Mouse (Mus musculus) kidney, adult 18-20 months (tissue): Measurements from ENCODE around the gene Scarb1.
A peak's percentile ranks its signal among the peaks of the same experiment; 100 is the strongest.
"Not testable (repeated sequence)": the region's sequence is repeated elsewhere in the genome, so short reads cannot be mapped to it uniquely, and the experiment has no call there.

Experiments used
- DNase-seq: peaks from one replicate; pipeline ENCODE4 v3.0.0; 2021

The Scarb1 gene

DNA sequence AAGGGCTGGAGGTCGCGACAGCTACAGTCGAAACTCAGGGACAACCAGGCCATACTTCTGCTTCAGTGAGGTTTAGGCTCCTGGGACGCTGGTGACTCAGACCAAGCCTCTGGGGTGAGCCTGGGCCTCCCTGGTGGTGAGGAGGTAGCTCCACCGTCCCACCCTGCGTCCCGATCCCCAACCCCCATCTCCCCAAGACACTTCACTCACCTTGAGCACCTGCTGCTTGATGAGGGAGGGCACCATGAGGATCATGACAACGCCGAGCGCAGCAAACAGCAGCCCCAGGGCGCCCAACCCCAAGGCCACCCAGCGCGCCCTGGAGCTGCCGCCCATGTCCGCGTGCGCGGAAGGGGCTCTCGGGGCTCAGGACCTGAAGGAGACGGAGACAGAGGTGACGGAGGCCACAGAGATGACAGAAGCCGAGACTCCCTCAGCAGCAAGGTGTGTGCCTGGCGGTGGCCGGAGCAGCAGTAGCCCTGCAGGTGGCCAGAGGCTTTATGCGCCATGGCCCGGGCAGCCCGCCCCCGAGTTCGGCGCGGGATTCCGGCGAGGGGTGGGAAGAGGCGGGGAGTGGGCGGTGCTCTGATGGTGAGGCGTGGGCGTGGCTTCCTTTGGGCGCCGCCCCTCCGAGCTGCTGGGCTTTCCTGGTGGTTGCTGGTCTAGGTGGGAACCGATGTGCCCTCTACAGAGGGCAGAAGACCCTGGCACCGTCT is at the start of gene Scarb1:
Gene Scarb1, minus strand, starts transcription at position 548 of the 716 bp plus-strand sequence.
- DNase-seq = peak; percentile 92

DNA sequence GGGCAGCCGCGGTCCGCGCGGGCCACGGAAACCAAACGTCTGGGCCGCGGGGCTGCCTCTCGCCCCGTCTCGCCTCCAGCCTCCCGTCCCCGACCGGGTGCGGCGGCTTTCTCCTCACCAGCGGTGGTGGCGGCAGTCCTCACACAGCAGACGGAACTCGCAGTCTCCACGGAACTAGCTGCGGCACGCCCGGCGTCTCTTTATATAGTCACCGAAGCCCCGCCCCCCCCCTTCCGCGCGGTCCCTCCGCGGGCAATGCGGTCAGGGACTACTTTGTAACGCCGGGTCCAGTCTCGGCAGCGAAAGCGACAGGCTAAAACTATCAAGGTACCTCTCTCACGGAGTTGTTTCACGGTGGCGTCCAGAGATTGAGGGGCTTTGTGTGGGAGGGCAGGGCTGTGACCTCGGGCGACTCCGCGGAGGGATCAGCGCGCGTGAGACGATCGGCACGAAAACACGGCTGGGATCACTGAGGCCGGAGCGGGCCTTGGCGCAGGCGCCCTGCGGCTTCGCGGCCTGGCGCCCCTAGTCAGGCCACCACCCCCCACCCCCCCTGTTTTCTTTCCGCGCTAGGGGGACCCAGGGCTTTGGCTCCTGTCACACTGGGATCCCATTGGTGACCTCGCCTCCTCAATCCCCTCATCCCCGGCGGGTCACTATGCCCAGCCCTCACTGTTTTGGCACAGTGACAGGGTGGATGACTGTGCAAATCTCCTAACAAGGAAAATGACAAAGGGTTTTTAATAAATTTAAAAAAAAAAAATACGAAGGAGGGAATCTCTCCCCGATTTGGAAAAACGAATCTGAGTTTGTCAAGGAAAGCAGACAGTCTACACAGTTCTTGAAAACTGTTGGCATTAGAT is 48.9 kb upstream of the Scarb1 start, which contains the start of gene Ubc:
Gene Ubc, minus strand, starts transcription at position 624 of the 863 bp plus-strand sequence.
- DNase-seq = peak; percentile 91

DNA sequence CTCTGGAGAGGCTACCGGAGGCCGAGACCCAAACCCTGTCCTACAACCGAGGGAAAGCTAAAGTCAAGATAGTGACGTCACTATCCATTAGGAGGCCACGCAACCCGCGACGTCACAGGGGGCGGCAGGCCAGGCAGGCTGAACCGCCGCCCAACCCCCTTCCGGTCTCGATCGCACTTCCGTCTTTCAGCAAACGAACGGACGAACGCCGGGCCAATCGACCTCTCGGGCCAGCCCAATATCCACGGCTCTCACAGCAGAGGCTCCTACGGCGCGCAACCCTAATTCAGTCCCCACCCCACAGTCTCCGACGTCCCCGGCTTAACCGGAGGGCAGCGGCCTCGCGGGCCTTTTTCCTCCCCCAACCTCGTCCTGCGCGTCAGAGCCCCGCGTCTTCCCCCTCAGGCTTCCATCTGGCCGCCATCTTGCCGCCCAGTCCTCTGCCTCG is 48.3 kb upstream of the Scarb1 start, which contains the start of gene Gm10382:
Gene Gm10382, plus strand, starts transcription at position 192 of the 448 bp plus-strand sequence.
- peak; percentile 89 for DNase-seq

DNA sequence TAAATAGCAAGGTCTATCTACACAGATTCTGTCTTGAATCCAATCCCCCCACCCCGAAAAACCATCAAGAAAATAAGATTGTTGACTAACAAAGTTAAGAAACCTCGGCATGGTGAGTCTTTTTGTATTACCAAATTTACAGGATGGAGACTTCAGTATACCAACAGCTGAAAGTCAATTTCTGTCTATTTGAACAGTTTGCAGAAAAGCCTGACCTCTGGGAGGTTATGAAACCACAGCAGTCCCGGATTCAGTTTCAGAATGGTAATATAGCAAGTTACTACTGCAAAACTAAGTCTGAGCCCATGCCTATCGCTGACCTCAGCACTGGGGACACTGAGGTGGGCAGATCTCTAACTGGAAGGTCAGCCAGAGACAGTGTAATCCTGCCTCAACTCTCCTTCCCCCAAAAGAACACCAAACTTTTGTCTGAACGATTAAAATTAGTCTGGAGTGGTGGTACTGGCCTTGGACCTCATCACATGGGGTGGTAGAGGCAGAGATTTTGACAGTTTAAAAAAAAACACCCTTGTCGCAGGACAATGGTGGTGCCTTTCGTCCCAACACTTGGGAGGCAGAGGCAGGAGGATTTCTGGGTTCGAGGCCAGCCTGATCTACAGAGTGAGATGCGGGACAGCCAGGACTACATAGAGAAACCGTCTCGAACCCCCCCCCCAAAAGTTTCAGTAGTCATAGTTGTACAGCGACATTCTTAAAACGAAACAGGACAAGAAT is 47.6 kb upstream of the Scarb1 start:
- no peak for DNase-seq

DNA sequence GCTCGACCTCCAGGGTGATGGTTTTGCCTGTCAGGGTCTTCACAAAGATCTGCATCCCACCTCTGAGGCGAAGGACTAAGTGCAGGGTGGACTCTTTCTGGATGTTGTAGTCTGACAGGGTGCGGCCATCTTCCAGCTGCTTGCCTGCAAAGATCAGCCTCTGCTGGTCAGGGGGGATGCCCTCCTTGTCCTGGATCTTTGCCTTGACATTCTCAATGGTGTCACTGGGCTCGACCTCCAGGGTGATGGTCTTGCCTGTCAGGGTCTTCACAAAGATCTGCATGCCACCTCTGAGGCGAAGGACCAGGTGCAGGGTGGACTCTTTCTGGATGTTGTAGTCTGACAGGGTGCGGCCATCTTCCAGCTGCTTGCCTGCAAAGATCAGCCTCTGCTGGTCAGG is 46.4 kb upstream of the Scarb1 start:
- not testable (repeated sequence) for DNase-seq

DNA sequence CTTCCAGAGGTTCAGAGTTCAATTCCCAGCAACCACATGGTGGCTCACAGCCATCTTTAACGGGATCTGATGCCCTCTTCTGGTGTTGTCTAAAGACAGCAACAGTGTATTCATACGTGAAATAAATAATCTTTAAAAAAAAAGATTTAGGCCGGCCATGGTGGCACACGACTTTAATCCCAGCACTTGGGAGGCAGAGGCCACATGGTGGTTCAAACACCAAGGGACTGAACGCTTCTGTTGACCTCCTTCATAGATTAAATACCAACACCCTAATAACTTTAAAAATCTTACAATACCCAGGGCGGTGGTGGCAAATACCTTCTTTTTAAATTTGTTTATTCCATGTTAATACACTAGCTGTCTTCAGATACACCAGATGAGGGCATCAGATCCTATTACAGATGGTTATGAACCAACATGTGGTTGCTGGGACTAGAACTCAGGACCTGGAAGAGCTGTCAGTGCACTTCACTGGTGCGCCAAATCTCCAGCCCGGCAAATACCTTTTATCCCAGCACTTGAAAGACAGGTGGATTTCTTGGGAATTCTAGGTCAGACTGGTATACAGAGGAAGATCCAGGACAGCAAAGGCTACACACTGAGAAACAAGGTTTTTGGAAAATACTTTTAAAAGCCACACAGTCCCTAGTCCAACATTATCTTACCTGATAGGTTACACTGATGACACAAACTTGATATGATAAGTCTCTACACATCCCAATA is 44.5 kb upstream of the Scarb1 start:
- DNase-seq = peak; percentile 21

DNA sequence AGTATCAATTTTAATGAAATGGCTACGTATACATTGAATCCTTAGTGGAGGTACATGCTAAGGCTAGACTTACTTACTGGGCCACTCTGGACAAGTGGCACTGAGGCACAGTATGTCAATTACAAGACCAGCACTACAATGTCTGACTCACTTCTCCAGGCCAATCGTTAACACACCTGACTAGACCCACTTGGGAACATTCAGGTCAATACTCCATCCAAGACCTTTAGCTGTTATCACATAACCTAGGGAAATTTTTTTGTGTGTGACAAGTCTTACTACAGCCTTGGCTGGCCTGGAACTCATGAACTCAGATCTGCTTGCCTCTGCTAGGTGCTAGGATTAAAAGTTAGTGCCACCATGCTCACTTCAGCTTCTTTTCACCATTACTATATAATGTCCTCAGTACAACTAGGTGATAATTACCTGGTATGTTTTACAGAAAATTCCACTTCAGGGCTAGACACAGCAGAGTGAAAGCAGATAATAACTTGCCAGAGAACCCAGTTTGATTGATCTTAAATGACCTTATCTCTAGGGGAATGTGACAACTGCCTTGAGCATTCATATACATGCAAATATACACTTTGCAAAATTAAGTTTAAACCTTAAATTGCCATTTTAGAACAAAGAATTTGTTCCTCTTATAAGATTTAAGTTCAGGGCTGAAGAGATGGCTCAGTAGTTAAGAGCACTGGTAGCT is 43.8 kb upstream of the Scarb1 start:
- peak; percentile 15 for DNase-seq

DNA sequence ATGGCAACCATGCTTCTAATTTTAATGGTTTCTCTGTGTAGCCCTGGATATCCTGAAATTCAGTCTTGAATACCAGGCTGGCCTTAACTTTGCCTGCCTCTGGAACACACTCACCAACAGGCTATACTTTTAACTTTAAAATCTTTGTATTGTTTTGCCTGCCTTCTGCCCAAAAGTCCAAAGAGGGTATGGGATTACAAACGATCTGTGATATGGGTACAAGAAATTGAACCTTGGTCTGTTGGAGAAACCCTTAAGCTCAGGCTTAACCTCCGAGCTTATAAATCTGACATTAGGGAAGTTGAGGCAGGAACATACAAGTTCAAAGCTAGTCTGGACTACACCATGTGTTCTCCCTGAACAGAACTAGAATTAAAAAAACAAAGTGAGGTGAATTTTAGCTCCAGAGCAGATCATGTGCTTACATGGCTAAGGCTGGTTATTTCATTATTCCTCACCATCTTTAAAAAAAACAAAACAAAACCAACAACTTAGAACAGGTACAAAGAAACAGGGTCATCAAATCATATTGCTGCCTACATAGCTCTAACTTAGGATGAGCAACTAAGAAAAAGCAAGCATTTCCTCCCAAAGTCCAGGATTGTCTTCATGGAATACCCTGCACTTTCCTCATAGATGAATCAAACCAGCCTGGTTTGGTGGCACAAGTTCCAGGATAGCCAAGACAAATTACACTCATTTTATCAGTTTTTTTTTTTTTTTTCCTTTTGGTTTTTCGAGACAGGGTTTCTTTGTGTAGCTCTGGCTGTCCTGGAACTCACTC is 42.9 kb upstream of the Scarb1 start:
- no peak for DNase-seq

DNA sequence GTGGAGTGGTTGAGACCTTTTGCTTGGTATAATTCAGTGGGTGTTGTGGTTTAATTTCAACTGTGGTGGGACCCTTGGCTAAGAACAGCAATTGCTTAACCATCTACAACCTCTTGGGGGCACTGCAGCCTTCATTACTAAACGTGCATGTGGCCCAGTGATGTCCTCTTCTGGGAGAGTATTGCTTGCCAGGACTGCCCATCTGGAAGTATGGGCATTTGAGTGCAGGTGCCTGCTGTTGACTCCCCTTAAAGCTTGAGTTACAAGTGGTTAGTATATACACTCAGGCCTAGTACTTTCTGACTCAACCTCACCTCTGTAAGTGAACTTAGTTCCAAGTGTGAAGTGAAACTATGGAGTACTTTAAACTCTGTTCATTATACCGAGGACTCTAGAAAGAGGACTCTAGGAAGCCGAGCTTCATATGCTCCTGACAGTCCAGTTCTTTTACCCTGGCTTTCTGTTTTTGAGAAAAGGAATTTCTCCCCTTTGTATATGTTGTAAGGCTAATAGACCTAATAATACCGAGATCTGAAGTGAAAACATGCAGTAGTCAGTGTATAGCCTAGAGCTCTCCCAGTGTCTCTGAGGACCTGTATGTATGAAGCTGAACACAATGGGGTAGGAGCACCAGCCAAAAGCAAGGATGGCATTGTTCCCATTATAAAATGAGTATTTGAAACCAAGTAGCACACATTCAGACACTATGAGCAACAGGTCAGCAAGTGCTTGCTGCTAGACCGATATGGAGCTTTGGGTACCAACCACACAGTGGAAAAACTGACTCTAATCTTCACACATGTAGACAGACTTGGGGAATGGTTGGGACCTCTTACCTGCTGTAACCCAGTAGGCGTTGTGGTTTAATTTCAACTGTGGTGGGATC is 42.0 kb upstream of the Scarb1 start:
- DNase-seq = peak; percentile 73

DNA sequence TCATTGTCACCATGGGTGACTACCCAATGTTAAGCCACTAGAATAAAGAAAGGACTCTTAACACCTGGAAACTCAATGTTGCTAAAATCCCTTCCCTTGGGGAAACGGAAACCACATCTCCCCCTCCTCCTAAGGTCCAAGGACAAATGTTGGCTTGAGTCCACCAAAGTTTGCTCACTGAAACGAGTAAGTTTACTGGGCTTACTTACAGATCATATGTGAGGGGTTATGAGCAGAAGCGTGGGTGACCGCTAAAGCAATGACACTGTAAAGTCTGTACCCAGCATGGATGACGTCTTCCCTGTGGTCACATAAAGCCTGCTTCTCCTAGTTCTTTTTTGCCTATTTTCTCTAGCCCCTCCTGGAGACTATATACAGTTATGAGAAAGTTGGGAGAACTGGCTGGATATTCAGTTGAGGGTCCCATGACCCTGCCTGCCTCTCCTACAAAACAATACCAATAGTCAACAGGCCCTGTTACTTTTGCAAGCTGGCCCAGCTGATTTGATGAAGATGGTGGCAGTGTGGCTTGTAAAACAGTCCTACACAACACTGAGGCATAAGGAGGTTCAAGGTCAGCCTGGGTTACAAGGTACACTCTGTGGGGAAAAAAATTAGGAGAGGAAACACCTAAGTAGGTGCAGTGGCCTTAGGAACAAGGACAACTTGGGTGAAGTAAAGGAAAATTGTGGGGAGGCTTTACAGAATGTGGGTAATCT is 41.2 kb upstream of the Scarb1 start:
- DNase-seq = no peak

DNA sequence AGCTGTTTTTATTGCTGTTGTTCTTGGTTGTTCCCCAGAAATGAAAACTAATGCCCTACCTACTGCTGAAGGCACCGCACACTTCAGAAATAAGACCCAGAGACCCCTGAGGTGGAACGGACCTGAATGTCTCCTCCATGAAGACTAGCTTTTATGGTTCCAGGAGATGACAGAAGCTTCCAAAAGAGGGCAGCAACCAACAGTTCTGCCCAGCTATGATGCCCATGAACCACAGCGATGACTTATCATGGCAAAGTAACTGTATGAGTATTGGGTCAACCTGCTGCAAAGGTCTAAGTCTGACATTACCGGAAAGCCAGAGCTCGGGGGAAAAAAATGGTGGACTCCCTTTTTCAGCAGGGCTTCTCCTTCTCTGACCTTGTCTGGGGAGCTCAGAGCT is 38.0 kb upstream of the Scarb1 start:
- DNase-seq = no peak

DNA sequence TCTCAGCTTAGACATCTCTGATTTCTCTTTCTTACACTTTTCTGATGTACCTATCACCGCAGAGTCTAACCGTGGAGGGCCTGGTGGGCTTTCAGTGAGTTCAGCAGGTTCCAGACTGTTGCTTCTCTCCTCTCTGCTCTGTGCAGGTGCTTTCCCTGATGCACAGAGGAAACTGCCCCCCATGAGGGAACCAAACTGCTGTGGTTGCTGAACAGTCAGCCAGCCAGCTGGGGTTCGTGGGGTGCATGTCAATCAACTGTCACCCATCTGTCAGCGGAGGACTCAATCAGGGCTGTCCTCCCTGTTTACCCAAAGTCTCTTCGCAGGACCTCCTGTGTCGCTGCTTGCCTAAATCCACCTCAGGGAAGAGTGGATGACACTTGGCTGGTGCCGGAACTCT is 36.3 kb upstream of the Scarb1 start:
- no peak for DNase-seq

DNA sequence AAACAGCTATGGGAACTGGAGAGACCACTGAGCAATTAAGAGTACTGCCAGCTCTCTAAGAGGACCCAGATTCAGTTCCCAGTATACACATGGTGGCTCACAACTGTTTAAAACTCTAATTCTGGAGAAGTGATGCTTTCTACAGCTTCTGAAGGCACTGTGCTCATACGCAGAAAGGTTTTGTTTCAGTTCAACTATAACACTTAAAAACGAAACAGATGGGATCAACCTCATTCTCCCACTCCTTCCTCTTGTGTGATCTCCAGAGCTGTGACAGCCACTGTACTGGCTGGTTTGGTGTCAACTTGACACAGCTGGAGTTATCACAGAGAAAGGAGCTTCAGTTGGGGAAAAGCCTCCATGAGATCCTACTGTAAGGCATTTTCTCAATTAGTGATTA is 35.0 kb upstream of the Scarb1 start:
- DNase-seq = no peak

DNA sequence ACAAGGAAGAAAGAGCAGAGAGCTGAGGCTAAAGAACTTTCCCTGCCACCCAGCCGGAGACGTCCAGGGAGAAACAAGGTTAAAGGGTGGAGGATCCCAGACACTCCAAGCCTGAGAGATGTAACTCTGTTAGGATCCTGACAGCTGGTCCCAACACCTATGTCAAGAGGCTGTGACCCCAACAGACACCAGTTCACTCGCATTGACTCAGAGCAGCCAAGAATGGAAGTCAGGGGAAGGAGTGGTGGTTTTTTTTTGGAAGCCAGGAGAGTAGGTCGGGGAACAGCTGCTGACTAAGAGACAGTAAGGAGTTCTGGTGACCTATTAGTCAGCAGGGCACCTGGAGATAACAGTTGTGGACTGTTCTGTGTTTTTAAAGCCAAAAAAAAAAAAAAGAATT is 31.1 kb upstream of the Scarb1 start:
- DNase-seq = no peak

DNA sequence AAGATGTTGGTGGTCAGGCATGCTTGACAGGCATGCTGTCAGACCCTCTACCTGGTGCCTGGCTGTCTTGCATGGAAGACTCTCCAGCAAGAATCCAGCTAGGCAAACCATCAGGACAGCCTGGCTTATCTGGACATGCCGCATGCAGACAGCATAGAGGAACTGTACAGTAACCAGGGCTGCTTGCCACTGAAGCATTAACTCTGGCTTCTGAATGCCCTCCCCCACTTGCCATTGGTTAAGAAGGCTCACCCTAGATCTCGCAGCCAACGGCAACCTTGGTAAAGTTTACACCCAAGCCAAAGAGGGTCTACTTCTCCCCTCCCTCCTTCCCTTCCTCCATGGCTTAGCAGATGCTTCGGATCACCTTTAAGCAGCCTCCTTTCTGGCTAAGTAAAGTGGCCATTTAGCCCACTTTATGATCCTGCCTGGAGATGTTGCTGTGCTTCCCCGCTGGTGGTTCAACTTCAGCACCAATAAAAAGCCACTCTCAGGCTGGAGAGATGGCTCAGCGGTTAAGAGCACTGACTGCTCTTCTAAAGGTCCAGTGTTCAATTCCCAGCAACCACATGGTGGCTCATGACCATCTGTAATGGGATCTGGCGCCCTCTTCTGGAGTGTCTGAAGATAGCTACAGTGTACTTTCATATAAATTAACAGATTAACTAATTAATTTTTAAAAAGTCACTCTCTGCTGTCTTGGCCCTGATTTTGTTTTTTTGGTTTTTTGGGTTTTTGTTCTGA is 30.2 kb upstream of the Scarb1 start:
- DNase-seq = no peak

DNA sequence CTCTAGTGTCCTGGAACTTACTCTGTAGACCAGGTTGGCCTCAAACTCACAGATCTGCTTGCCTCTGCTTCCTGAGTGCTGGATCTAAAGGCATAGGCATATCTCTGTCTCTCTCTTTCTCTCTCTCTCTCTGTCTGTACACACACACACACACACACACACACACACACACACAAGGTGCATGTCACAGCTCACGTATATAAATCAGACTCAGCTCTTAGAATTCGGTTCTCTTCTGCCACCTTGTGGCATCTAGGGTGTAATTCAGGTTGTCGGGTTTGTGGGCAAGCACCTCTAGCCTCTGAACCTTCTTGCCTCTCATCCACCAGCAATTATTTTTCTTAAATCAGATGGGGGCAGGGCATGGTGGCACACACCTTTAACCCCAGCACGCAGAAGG is 27.7 kb upstream of the Scarb1 start:
- DNase-seq = peak; percentile 72

DNA sequence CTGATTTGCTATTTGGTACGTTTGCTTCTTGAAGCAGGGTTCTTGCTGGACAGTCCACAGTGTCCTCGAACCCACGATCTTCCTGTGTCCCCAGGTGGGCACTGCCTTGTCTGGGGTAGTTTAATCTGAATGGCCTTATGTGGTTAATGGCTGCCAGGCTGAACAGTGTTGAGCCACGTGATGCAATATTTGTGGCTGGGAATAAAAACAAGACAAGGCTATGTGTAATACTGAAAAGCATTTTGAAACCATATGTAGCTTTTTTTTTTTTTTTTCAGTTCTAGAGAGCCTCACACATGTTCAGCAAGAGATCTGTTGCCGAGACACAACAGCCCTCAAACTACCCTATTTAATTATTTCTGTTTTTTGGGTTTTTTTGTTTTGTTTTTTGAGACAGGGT is 27.3 kb upstream of the Scarb1 start:
- no peak for DNase-seq

DNA sequence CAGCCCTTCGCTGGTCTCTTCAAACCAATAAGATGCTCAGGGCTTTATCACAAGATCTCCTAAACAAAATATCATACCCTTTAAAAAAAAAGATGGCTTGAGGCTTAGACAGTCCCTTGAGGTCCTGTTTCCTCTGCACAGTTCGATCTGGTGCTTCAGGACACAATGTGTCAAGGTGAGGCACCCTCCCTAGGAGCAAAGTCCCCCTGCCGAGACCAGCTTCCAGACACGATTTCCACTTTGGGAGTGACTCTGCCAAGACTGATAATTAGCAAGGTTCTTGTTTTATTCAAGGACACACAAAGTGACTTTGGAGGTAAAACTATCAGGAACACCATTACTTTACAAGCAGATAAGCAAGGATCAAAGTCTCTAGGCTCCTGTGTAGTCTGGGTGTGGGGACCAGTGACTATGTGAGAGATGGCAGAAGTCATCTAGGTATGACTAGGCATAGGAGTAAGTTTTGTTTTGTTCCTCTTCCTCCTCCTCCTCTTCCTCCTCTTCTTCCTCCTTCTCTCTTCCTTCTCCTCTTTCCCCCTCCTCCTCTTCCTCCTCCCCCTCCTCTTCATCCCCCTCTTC is 24.0 kb upstream of the Scarb1 start:
- no peak for DNase-seq
